Mouse (Mus musculus): ENCODE results near the gene Slc15a1. TPM values are rescaled to one million over a fixed set of nuclear protein-coding genes. Genes with fewer than 3 reads are reported as not detected.

Slc15a1 gene
- polyA plus RNA-seq, 2 experiments, result not detected

DNA sequence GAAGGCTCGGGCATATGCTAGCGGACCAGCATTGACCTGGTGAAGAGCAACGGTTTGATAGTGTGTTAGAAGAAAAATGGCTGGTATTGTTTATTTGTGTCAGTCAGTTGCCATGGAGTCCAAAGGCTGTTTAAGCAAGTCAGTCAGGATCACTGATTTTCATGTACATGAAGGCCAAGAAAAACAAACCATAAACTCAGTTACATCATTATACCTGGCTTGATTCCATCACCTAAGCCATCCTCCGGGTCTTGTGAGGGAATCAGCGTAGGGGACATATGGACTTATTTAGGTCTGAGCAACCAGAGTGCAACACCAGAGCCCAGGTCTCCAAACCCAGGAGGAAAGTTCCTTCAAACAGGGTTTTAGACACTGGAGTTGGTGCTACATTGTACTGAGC lies 41.6 kb upstream of the Slc15a1 start:
- Histone ChIP-seq H3K27ac (no peak overlapping the region), H3K9ac (replicated peaks) (no peak overlapping the region), H3K9me3 (ENCODE audit: control insufficient read depth, low read length) (no peaks in the 10 kb centered on the region), H3K36me3 (replicated peaks; ENCODE audit: control insufficient read depth, insufficient read depth, low read depth) (no peaks in the 10 kb centered on the region), H3K4me1 (replicated peaks; ENCODE audit: control insufficient read depth in 2 of 2, insufficient read depth in 2 of 2, low read length in 1 of 2) (no peaks in the 10 kb centered on the region), H3K4me2 (ENCODE audit: low read depth) (no peak overlapping the region), H3K4me3 (ENCODE audit: insufficient read depth in 1 of 2, low read depth in 2 of 2, low read length in 2 of 2) (no peak overlapping the region), H3K27me3 (ENCODE audit: control insufficient read depth, insufficient read depth, low read length) (no peaks in the 10 kb centered on the region)
- TF ChIP-seq EP300 (IDR thresholded peaks at IDR 0.05; ENCODE audit: low read depth) (no peak), CTCF (IDR thresholded peaks at IDR 0.05; ENCODE audit: low read depth) (no peak)
- ATAC-seq (ENCODE audit: insufficient read depth) (no peak), DNase-seq (ENCODE audit: low read depth in 3 of 3, low spot score in 3 of 3) (no peak)
- WGBS (ENCODE audit: insufficient replicate concordance), result 71% methylated on average over 5 of the region's 5 CpGs

DNA sequence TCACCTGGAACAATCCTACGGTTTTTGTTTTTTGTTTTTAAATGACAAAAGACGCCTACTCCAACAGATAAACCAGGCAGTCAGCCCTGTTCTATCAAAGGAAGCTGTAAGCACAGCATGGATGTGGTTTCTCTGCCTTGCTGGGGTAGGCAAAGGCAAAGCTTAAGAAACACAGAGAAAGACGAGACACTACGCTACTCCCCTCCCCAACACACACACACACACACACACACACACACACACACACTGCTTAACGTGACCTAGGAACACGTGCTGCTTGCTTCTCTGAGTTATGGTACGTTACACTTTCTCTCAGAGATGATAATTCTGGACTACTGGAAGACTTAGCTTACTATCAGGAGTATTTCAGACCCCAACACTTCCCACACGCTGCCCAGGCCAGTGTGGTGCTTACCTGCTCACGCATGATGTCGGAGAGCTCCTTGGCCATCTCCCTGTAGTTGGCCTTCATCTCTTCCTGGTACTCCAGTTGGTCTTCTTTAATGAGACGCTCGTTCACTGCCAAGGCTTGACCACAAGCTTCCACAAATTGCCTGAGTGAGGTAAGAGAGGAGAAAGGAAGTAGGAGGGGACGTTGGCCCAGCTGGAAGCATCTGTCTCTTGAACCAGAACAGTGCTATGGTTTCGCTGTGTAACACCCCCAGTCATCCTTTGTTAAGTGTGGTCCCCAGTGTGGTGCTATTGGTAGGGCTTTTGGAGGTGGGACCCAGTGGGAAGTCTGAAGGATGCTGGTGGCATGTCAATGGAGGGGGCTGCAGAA lies 40.7 kb upstream of the Slc15a1 start:
- Histone ChIP-seq H3K9ac (replicated peaks) (no peak overlapping the region), H3K4me1 (replicated peaks; ENCODE audit: control insufficient read depth in 2 of 2, insufficient read depth in 2 of 2, low read length in 1 of 2) (no peaks in the 10 kb centered on the region), H3K9me3 (ENCODE audit: control insufficient read depth, low read length) (no peaks in the 10 kb centered on the region), H3K36me3 (replicated peaks; ENCODE audit: control insufficient read depth, insufficient read depth, low read depth) (no peaks in the 10 kb centered on the region), H3K4me2 (ENCODE audit: low read depth) (no peak overlapping the region), H3K27me3 (ENCODE audit: control insufficient read depth, insufficient read depth, low read length) (no peaks in the 10 kb centered on the region), H3K27ac (no peak overlapping the region), H3K4me3 (ENCODE audit: insufficient read depth in 1 of 2, low read depth in 2 of 2, low read length in 2 of 2) (no peak overlapping the region)
- 58% methylated on average over 14 of the region's 14 CpGs for WGBS (ENCODE audit: insufficient replicate concordance)
- no peak for TF ChIP-seq EP300 (IDR thresholded peaks at IDR 0.05; ENCODE audit: low read depth)
- no peak for TF ChIP-seq CTCF (IDR thresholded peaks at IDR 0.05; ENCODE audit: low read depth)
- no peak for ATAC-seq (ENCODE audit: insufficient read depth)
- no peak for DNase-seq (ENCODE audit: low read depth in 3 of 3, low spot score in 3 of 3)

DNA sequence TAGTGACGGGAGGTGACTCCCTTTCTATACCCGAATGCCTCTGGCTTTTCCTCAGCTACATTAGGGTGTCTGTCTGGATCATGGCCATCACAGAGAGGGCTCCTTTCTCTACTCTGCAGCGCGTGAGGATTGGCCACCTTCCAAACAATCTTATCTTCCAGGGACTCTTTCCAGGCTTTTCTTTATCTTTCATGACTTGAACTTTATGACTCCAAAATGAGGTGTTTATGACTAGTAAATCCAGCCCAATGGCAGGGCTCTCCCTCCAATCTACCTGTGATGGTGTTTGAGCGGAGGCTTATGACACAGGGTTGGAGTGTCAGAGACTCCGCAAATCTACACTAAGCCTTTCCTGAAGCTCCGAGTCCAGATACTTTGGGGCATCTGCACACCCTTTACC lies 36.2 kb upstream of the Slc15a1 start:
- H3K9me3 ChIP-seq (ENCODE audit: control insufficient read depth, low read length), result no peaks in the 10 kb centered on the region
- no peaks in the 10 kb centered on the region for H3K27me3 ChIP-seq (ENCODE audit: control insufficient read depth, insufficient read depth, low read length)
- H3K9ac ChIP-seq (replicated peaks), result no peak overlapping the region
- WGBS (ENCODE audit: insufficient replicate concordance), result 68% methylated on average over 7 of the region's 7 CpGs
- TF ChIP-seq EP300 (IDR thresholded peaks at IDR 0.05; ENCODE audit: low read depth) (no peak), CTCF (IDR thresholded peaks at IDR 0.05; ENCODE audit: low read depth) (no peak)
- no peaks in the 10 kb centered on the region for H3K4me1 ChIP-seq (replicated peaks; ENCODE audit: control insufficient read depth in 2 of 2, insufficient read depth in 2 of 2, low read length in 1 of 2)
- ATAC-seq (ENCODE audit: insufficient read depth) (no peak), DNase-seq (ENCODE audit: low read depth in 3 of 3, low spot score in 3 of 3) (no peak)
- no peaks in the 10 kb centered on the region for H3K36me3 ChIP-seq (replicated peaks; ENCODE audit: control insufficient read depth, insufficient read depth, low read depth)
- no peak overlapping the region for H3K27ac ChIP-seq
- H3K4me3 ChIP-seq (ENCODE audit: insufficient read depth in 1 of 2, low read depth in 2 of 2, low read length in 2 of 2), result no peak overlapping the region
- H3K4me2 ChIP-seq (ENCODE audit: low read depth), result no peak overlapping the region

DNA sequence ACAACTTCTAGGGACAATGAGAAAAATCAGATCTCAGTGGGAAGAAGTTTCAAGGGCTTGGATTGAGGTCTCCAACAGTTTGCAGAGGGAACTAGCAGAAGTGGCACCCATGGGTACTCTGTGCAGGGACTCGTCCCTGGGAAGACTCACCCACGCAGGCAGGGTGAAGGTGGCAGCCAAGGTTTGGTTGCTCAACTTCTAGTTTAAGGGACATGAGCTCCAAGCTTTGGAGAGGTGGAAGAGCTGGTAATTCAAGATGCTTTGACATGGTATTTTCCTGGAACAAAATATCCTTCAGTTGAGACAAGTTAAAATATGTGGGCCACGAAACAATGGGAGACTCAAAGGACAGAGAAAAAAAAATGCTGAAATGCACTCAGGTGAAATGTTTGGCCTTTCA lies 29.4 kb upstream of the Slc15a1 start:
- DNase-seq (ENCODE audit: low read depth in 3 of 3, low spot score in 3 of 3) (no peak), ATAC-seq (ENCODE audit: insufficient read depth) (no peak)
- H3K27ac ChIP-seq, result no peak overlapping the region
- H3K4me3 ChIP-seq (ENCODE audit: insufficient read depth in 1 of 2, low read depth in 2 of 2, low read length in 2 of 2), result no peak overlapping the region
- no peaks in the 10 kb centered on the region for H3K4me1 ChIP-seq (replicated peaks; ENCODE audit: control insufficient read depth in 2 of 2, insufficient read depth in 2 of 2, low read length in 1 of 2)
- H3K36me3 ChIP-seq (replicated peaks; ENCODE audit: control insufficient read depth, insufficient read depth, low read depth), result no peaks in the 10 kb centered on the region
- H3K27me3 ChIP-seq (ENCODE audit: control insufficient read depth, insufficient read depth, low read length), result no peaks in the 10 kb centered on the region
- 52% methylated on average over 3 of the region's 3 CpGs for WGBS (ENCODE audit: insufficient replicate concordance)
- H3K9ac ChIP-seq (replicated peaks), result no peak overlapping the region
- no peaks in the 10 kb centered on the region for H3K9me3 ChIP-seq (ENCODE audit: control insufficient read depth, low read length)
- TF ChIP-seq EP300 (IDR thresholded peaks at IDR 0.05; ENCODE audit: low read depth) (no peak), CTCF (IDR thresholded peaks at IDR 0.05; ENCODE audit: low read depth) (no peak)
- no peak overlapping the region for H3K4me2 ChIP-seq (ENCODE audit: low read depth)

DNA sequence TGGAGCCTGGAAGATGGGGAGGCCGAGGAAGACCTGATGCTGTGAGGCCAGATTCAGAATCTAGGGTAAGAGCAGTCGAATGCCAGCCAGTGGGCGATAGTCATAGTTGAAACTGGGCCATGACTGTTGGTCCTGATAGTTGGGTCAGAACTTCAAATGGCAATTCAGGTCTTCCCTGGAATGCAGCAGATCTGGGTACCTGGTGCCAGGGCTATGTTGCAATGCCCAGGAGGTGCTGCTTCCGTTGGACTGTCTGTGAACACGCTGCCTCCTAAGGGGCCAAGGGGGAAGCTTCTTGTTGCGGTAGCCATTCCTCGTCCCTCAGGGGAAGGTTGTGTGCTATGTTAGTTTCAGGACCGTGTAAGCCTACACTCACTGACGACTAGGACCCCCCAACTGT lies 25.8 kb upstream of the Slc15a1 start:
- Histone ChIP-seq H3K27ac (no peak overlapping the region), H3K4me1 (replicated peaks; ENCODE audit: control insufficient read depth in 2 of 2, insufficient read depth in 2 of 2, low read length in 1 of 2) (no peaks in the 10 kb centered on the region), H3K9me3 (ENCODE audit: control insufficient read depth, low read length) (no peaks in the 10 kb centered on the region), H3K4me2 (ENCODE audit: low read depth) (no peak overlapping the region), H3K4me3 (ENCODE audit: insufficient read depth in 1 of 2, low read depth in 2 of 2, low read length in 2 of 2) (no peak overlapping the region), H3K9ac (replicated peaks) (no peak overlapping the region), H3K36me3 (replicated peaks; ENCODE audit: control insufficient read depth, insufficient read depth, low read depth) (no peaks in the 10 kb centered on the region), H3K27me3 (ENCODE audit: control insufficient read depth, insufficient read depth, low read length) (no peaks in the 10 kb centered on the region)
- DNase-seq (ENCODE audit: low read depth in 3 of 3, low spot score in 3 of 3) (no peak), ATAC-seq (ENCODE audit: insufficient read depth) (no peak)
- 55% methylated on average over 9 of the region's 9 CpGs for WGBS (ENCODE audit: insufficient replicate concordance)
- TF ChIP-seq EP300 (IDR thresholded peaks at IDR 0.05; ENCODE audit: low read depth), result no peak
- TF ChIP-seq CTCF (IDR thresholded peaks at IDR 0.05; ENCODE audit: low read depth), result no peak
